ENCODE assay signal across 12 mouse cellular contexts in genomic region chr11:120938795-120939194, GRCm38 (mm10). TPM values are rescaled to one million over a fixed set of nuclear protein-coding genes. Genes with fewer than 3 reads are reported as not detected.
A peak's percentile ranks its signal among the peaks of the same experiment; 100 is the strongest.
DNase-seq lines count a peak whose midpoint lies in the region; ATAC-seq and TF ChIP-seq lines count a peak whose summit lies in the region.
"Had no signal": no experiment of that assay in that cellular context is flagged by ENCODE, and none has a peak within 500 bp of the region (broad histone marks: within the 10 kb centered on the region; RNA-seq: fewer than 3 reads in every experiment).

No protein-coding gene starts in this region.

- no peaks in the 10 kb centered on the region for H3K79me2 ChIP-seq in myocyte (ENCODE audit: control insufficient read depth, insufficient read depth)

- no peaks in the 10 kb centered on the region for H3K27me3 ChIP-seq in forebrain, embryonic 11.5 days (ENCODE audit: control insufficient read depth, insufficient read depth, low read length)
- no peaks in the 10 kb centered on the region for H3K27me3 ChIP-seq in forebrain, embryonic 12.5 days
- no peaks in the 10 kb centered on the region for H3K27me3 ChIP-seq in liver, embryonic 11.5 days (replicated peaks; ENCODE audit: control insufficient read depth, insufficient read depth, low read length)
- H3K27me3 ChIP-seq in myocyte (ENCODE audit: control insufficient read depth, insufficient read depth, insufficient read length), result peaks cover 5% of the 10 kb centered on the region
- H3K27me3 ChIP-seq in midbrain, postnatal 0 days (ENCODE audit: insufficient read depth, low read length), result no peaks in the 10 kb centered on the region
- H3K27me3 ChIP-seq: neural tube, embryonic 13.5 days had no signal

- no peak overlapping the region for H3K9ac ChIP-seq in forebrain, embryonic 11.5 days (ENCODE audit: low read length)
- H3K9ac ChIP-seq in forebrain, embryonic 12.5 days, result no peak overlapping the region
- no peak overlapping the region for H3K9ac ChIP-seq in liver, embryonic 11.5 days (ENCODE audit: low read depth, low read length)
- H3K9ac ChIP-seq in midbrain, postnatal 0 days (replicated peaks; ENCODE audit: low read length, poor library complexity, severe bottlenecking), result no peak overlapping the region
- H3K9ac ChIP-seq: neural tube, embryonic 13.5 days had no signal

- TF ChIP-seq CTCF in midbrain, postnatal 0 days (IDR thresholded peaks at IDR 0.05), result no peak

- WGBS in forebrain, embryonic 11.5 days, result 54% methylated on average over 4 of the region's 4 CpGs
- 44% methylated on average over 4 of the region's 4 CpGs for WGBS in forebrain, embryonic 12.5 days
- 8% methylated on average over 4 of the region's 4 CpGs for WGBS in liver, embryonic 11.5 days
- WGBS in midbrain, postnatal 0 days, result 48% methylated on average over 4 of the region's 4 CpGs

- DNase-seq in forebrain, embryonic 11.5 days (ENCODE audit: low spot score), result peak; percentile 42
- DNase-seq in R1 (ENCODE audit: low read depth, low spot score), result peak; percentile 40
- DNase-seq in liver, embryonic 11.5 days (ENCODE audit: low spot score), result no peak
- DNase-seq in cerebellum, adult 8-10 months, result no peak
- no peak for DNase-seq in kidney, postnatal 10 days
- DNase-seq in midbrain, postnatal 0 days (ENCODE audit: low spot score), result no peak
- DNase-seq: kidney, adult 11 months; thymus, adult 18-20 months had no signal

- H3K4me3 ChIP-seq in forebrain, embryonic 11.5 days (ENCODE audit: low read depth, low read length), result no peak overlapping the region
- no peak overlapping the region for H3K4me3 ChIP-seq in forebrain, embryonic 12.5 days (replicated peaks)
- no peak overlapping the region for H3K4me3 ChIP-seq in liver, embryonic 11.5 days (ENCODE audit: low read depth, low read length)
- no peak overlapping the region for H3K4me3 ChIP-seq in myocyte
- H3K4me3 ChIP-seq in midbrain, postnatal 0 days (ENCODE audit: low read depth, low read length), result no peak overlapping the region
- H3K4me3 ChIP-seq: forebrain, embryonic 10.5 days; neural tube, embryonic 13.5 days had no signal

- no peaks in the 10 kb centered on the region for H3K36me3 ChIP-seq in forebrain, embryonic 11.5 days (ENCODE audit: control insufficient read depth, insufficient read depth, low read length)
- H3K36me3 ChIP-seq in forebrain, embryonic 12.5 days (replicated peaks), result no peaks in the 10 kb centered on the region
- H3K36me3 ChIP-seq in liver, embryonic 11.5 days (ENCODE audit: control insufficient read depth, insufficient read depth, low read length), result no peaks in the 10 kb centered on the region
- H3K36me3 ChIP-seq in myocyte (ENCODE audit: control insufficient read depth, insufficient read depth), result no peaks in the 10 kb centered on the region
- H3K36me3 ChIP-seq in midbrain, postnatal 0 days (ENCODE audit: insufficient read depth, low read length), result no peaks in the 10 kb centered on the region
- H3K36me3 ChIP-seq: forebrain, embryonic 10.5 days; neural tube, embryonic 13.5 days had no signal

- no peaks in the 10 kb centered on the region for H3K4me1 ChIP-seq in forebrain, embryonic 11.5 days (replicated peaks; ENCODE audit: control insufficient read depth, insufficient read depth, low read length)
- no peaks in the 10 kb centered on the region for H3K4me1 ChIP-seq in forebrain, embryonic 12.5 days
- peaks cover 11% of the 10 kb centered on the region for H3K4me1 ChIP-seq in liver, embryonic 11.5 days (replicated peaks; ENCODE audit: control insufficient read depth, insufficient read depth, low read length)
- H3K4me1 ChIP-seq in midbrain, postnatal 0 days (ENCODE audit: insufficient read depth, low read length), result no peaks in the 10 kb centered on the region
- H3K4me1 ChIP-seq: neural tube, embryonic 13.5 days had no signal

- H3K4me2 ChIP-seq in forebrain, embryonic 11.5 days (ENCODE audit: low read depth, low read length, severe bottlenecking), result no peak overlapping the region
- no peak overlapping the region for H3K4me2 ChIP-seq in forebrain, embryonic 12.5 days
- no peak overlapping the region for H3K4me2 ChIP-seq in liver, embryonic 11.5 days
- H3K4me2 ChIP-seq in myocyte (ENCODE audit: low read depth), result peak overlapping the region; percentile 47
- H3K4me2 ChIP-seq in midbrain, postnatal 0 days (ENCODE audit: low read depth, low read length, poor library complexity, severe bottlenecking), result no peak overlapping the region
- H3K4me2 ChIP-seq: neural tube, embryonic 13.5 days had no signal

- no peak overlapping the region for H3K27ac ChIP-seq in forebrain, embryonic 11.5 days (ENCODE audit: low read depth, low read length)
- H3K27ac ChIP-seq in forebrain, embryonic 12.5 days, result no peak overlapping the region
- peak overlapping the region; percentile 34; the same call in 1 of the 2 replicates for H3K27ac ChIP-seq in liver, embryonic 11.5 days (ENCODE audit: low read depth, low read length)
- H3K27ac ChIP-seq in midbrain, postnatal 0 days (ENCODE audit: low read depth, low read length), result no peak overlapping the region
- H3K27ac ChIP-seq: forebrain, embryonic 10.5 days; neural tube, embryonic 13.5 days had no signal

- no peak for ATAC-seq in forebrain, embryonic 11.5 days (replicated peaks; ENCODE audit: low FRiP score)
- ATAC-seq in forebrain, embryonic 12.5 days (ENCODE audit: low FRiP score), result no peak
- ATAC-seq in liver, embryonic 11.5 days (replicated peaks; ENCODE audit: low FRiP score), result 0 out of 2 replicates have a peak, but pooled peaks have one; percentile 52
- no peak for ATAC-seq in midbrain, postnatal 0 days (ENCODE audit: low FRiP score)

- no peak overlapping the region for H3ac ChIP-seq in myocyte (ENCODE audit: control insufficient read depth, insufficient read length)

- no peaks in the 10 kb centered on the region for H3K9me3 ChIP-seq in forebrain, embryonic 11.5 days (ENCODE audit: control insufficient read depth, low read length)
- H3K9me3 ChIP-seq in forebrain, embryonic 12.5 days, result no peaks in the 10 kb centered on the region
- no peaks in the 10 kb centered on the region for H3K9me3 ChIP-seq in liver, embryonic 11.5 days (ENCODE audit: control insufficient read depth, low read length)
- no peaks in the 10 kb centered on the region for H3K9me3 ChIP-seq in midbrain, postnatal 0 days (ENCODE audit: low read length)
- H3K9me3 ChIP-seq: forebrain, embryonic 10.5 days; neural tube, embryonic 13.5 days had no signal

- no peak for TF ChIP-seq POLR2A in myocyte (IDR thresholded peaks at IDR 0.05; ENCODE audit: insufficient read length, low read depth)

TF ChIP-seq in myocyte, 11 proteins besides CTCF, POLR2A, EP300 and RAD21:
- TF ChIP-seq MYOG (IDR thresholded peaks at IDR 0.05; ENCODE audit: control insufficient read depth in 1 of 3, insufficient read depth in 1 of 3, insufficient read length in 2 of 3, low read depth in 2 of 3), result peak in 2 of 3 experiments; percentile 47 to 71
- TF ChIP-seq TCF3 (IDR thresholded peaks at IDR 0.05; ENCODE audit: insufficient read length, low read depth), result no peak
- TF ChIP-seq TCF12 (IDR thresholded peaks at IDR 0.05; ENCODE audit: insufficient read depth, poor library complexity, severe bottlenecking), result no peak
- no peak for TF ChIP-seq E2F4 (IDR thresholded peaks at IDR 0.05; ENCODE audit: insufficient read depth)
- TF ChIP-seq MYOD1 (IDR thresholded peaks at IDR 0.05; ENCODE audit: control insufficient read depth in 1 of 3, insufficient read length in 2 of 3, low read depth in 2 of 3), result peak in 2 of 3 experiments; percentile 31 to 75

RNA-seq across cellular contexts. Expression of gene Ccdc57, which starts 6.1 kb away (rescaled TPM):
- polyA plus RNA-seq in forebrain, embryonic 11.5 days (2014; fragmentation: Nextera tagmentation; extraction: Ambion mirVana), result 6.1 and 7.7 TPM in 2 replicates
- 6.7 and 8.8 TPM in 2 replicates for polyA plus RNA-seq in forebrain, embryonic 12.5 days (2016; fragmentation: Nextera tagmentation; extraction: Ambion mirVana)
- 4.2 and 4.7 TPM in 2 replicates for polyA plus RNA-seq in liver, embryonic 11.5 days (2014; fragmentation: Nextera tagmentation; extraction: Ambion mirVana)
- 1.8 TPM for polyA plus RNA-seq in myocyte (2012; fragmentation: generic; extraction: Trizol)
- 6.2 and 7.2 TPM in 2 replicates for total RNA-seq in midbrain, postnatal 0 days (2014; rRNA removed)
- polyA plus RNA-seq in midbrain, postnatal 0 days (2015; fragmentation: Nextera tagmentation; extraction: Ambion mirVana), result 6.8 and 7.8 TPM in 2 replicates

RNA-seq across cellular contexts. Expression of gene Slc16a3, which starts 9.5 kb away (rescaled TPM):
- 55.5 and 62.1 TPM in 2 replicates for polyA plus RNA-seq in forebrain, embryonic 11.5 days (2014; fragmentation: Nextera tagmentation; extraction: Ambion mirVana)
- polyA plus RNA-seq in forebrain, embryonic 12.5 days (2016; fragmentation: Nextera tagmentation; extraction: Ambion mirVana), result 34.2 and 36.4 TPM in 2 replicates
- polyA plus RNA-seq in liver, embryonic 11.5 days (2014; fragmentation: Nextera tagmentation; extraction: Ambion mirVana), result 257 and 272 TPM in 2 replicates
- polyA plus RNA-seq in myocyte (2012; fragmentation: generic; extraction: Trizol), result 9.7 TPM
- 14.6 and 20.2 TPM in 2 replicates for total RNA-seq in midbrain, postnatal 0 days (2014; rRNA removed)
- 3.2 and 4.1 TPM in 2 replicates for polyA plus RNA-seq in midbrain, postnatal 0 days (2015; fragmentation: Nextera tagmentation; extraction: Ambion mirVana)

RNA-seq across cellular contexts. Expression of gene Csnk1d, which starts 52.3 kb away (rescaled TPM):
- polyA plus RNA-seq in forebrain, embryonic 11.5 days (2014; fragmentation: Nextera tagmentation; extraction: Ambion mirVana), result 102 and 103 TPM in 2 replicates
- 150 and 165 TPM in 2 replicates for polyA plus RNA-seq in forebrain, embryonic 12.5 days (2016; fragmentation: Nextera tagmentation; extraction: Ambion mirVana)
- 62.2 and 66.5 TPM in 2 replicates for polyA plus RNA-seq in liver, embryonic 11.5 days (2014; fragmentation: Nextera tagmentation; extraction: Ambion mirVana)
- 79.5 TPM for polyA plus RNA-seq in myocyte (2012; fragmentation: generic; extraction: Trizol)
- 116 and 122 TPM in 2 replicates for total RNA-seq in midbrain, postnatal 0 days (2014; rRNA removed)
- 115 TPM in 2 replicates for polyA plus RNA-seq in midbrain, postnatal 0 days (2015; fragmentation: Nextera tagmentation; extraction: Ambion mirVana)

Comparison
In these comparisons a context has a peak if more than half of its experiments do, and no peak if none do; other contexts are left out.
1. DNase-seq: peak in forebrain, embryonic 11.5 days (single experiment) and R1 (single experiment); none in liver, embryonic 11.5 days (single experiment), cerebellum, adult 8-10 months (single experiment), kidney, postnatal 10 days (single experiment) and midbrain, postnatal 0 days (single experiment).